Mouse (Mus musculus) induced T-regulatory cell, adult 2 months (primary cell): ENCODE results near the gene Smr2.
"Not testable (repeated sequence)": the region's sequence is repeated elsewhere in the genome, so short reads cannot be mapped to it uniquely, and the experiment has no call there.

ENCODE experiments used
- DNase-seq: peaks from one replicate; pipeline ENCODE4 v3.0.0-alpha.2; 2012; ENCODE audit warnings: low read depth

Gene Smr2

DNA sequence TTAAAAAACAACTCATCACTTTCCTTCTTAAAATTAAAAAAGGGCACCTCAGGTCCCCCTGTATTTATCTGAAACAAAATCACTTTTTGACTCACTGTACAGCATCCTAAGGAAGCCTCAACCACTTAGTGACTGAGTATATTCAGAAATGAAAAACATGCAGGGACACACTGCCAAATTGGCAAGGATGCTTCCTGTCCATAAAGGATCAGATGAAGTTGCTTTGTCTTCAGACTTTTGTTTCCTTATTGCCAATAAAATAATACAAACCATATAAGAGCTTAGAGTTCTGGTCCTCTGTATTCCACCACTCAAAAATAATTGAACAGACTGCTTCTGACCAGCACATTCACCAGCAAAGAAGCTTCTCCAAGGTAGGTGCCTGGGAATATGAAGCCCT, at the start of gene Smr2:
Gene Smr2 (plus strand): TSS at position 301 of the 400 bp plus-strand sequence.
- DNase-seq, result not testable (repeated sequence)

DNA sequence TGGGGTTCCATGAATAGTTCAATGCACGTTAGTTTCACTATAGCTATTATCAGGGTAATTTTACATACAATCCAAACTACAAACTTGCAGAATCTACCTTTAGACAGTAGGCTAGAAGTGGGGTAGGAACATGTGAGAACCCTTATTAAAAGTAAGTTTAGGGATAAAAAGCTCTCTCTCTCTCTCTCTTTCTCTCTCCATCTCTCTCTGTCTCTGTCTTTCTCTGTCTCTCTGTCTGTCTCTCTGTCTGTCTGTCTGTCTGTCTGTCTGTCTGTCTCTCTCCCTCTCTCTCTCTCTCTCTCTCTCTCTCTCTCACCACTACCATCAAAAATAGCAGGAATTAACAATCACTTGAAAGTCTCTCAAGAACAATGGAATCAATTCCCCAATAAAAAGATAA, 25.1 kb downstream of the Smr2 start, which contains the start of gene Gm11116:
Gene Gm11116 (minus strand): TSS at position 101 of the 400 bp plus-strand sequence.
- DNase-seq, result no peak

DNA sequence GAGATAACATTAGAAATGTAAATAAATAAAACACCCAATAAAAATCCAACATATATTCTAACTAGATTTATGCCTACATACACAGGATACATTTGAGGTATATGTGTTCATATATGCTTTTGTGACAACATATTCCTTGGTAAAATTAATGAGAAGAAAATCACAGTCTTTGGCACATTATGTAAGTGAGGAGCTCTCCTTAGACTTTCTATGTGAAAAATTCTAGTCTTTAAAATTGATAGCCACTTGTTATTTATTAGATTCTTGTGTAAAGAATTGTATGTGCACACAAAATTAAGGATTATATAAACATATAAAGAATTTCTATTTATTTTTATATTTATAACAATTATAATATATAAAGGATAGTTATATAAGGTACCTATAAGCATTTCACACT, 67.6 kb downstream of the Smr2 start, which contains the start of gene Gm11115:
Gene Gm11115 (minus strand): TSS at position 101 of the 400 bp plus-strand sequence.
- DNase-seq, result no peak
